Mouse (Mus musculus): ENCODE data around the gene Bcl2l10.

GRCm38 (mm10) chr9:75307015-75307414 lies 40.5 kb upstream of the Bcl2l10 start:
- no peak for TF ChIP-seq CTCF (IDR thresholded peaks at IDR 0.05; ENCODE audit: low read depth, low read length)
- TF ChIP-seq GATA2 (IDR thresholded peaks at IDR 0.05; ENCODE audit: borderline replicate concordance, low read depth, low read length) = no peak
- TF ChIP-seq TAL1 (conservative IDR thresholded peaks at IDR 0.05; ENCODE audit: low read depth, low read length) = no peak
- TF ChIP-seq GATA1 (IDR thresholded peaks at IDR 0.05; ENCODE audit: borderline replicate concordance, low read length) = no peak
